Mouse (Mus musculus) activated CD4-positive, CD25-positive, alpha-beta regulatory T cell (primary cell): ENCODE measurements around the gene Mtmr10. TPM values are rescaled to one million over a fixed set of nuclear protein-coding genes. Genes with fewer than 3 reads are reported as not detected.

Experiments used
- polyA plus RNA-seq, 2 experiments: library from polyadenylated mRNA; unstranded; fragments of 100-300 nt; shearing (Covaris generic); gene quantifications; one replicate each; pipeline ENCODE4 v1.2.1; 2017

Gene Mtmr10
- 10 to 100 TPM in 1 of 2 experiments, 1 to 10 TPM in 1; 7.9 to 12.2 TPM for polyA plus RNA-seq

GRCm38 (mm10) chr7:64287414-64288091, at the start of gene Mtmr10:
Gene Mtmr10 (plus strand): TSS chr7:64287653.

DNA sequence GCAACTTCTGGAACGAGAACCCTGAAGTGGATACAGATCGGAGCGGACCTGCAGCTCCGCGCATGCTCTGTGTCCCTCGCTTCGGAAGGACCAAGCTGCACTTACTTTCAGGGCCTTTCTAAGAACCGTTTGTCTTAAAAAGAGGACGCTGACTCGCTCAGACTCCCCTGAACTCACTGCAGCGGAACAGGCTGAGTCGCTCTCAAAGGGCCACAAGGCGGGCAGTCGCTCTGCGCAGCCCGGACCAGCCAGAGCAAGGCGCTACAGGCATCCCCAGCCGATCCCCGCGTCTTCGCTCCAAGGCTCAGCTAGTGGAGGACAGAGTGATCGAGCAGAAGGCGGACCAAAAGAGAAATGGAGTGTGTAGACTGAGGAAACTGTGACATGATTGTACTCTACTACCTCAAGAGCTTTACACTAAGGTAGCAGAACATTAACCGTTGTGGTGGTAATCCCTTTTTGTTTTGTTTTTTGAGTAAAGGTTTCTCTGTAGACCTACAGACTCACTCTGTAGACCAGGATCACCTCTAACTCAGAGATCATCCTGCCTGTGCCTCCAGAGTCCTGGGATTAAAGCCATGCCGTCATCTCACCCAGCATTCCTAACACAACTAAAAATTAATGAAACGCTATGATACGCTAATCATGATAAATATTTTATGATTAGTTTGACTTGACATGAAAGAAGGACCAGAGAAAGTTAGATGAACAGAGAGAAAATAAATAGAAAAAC, 86.5 kb downstream of the Mtmr10 start, which contains the start of gene Fan1:
Fan1 (minus strand) TSS at position 266 of the 733 bp plus-strand sequence.

Other genes with a start within 250 kb of the Mtmr10 start
- gene Trpm1, start 133.8 kb upstream of the Mtmr10 start, polyA plus RNA-seq, result 1 to 10 TPM; 4.1 to 4.7 TPM
- gene Fan1, start 86.4 kb downstream of the Mtmr10 start, polyA plus RNA-seq, result 1 to 10 TPM; 5.3 to 8.7 TPM
- 10 to 100 TPM; 32.3 to 54.7 TPM for gene Mphosph10, start 104.6 kb downstream of the Mtmr10 start, polyA plus RNA-seq
- 10 to 100 TPM; 21.0 to 21.2 TPM for gene Mcee, start 105.0 kb downstream of the Mtmr10 start, polyA plus RNA-seq
- not detected for gene Apba2, start 214.1 kb downstream of the Mtmr10 start, polyA plus RNA-seq